Mouse (Mus musculus) cerebellum, postnatal 10 days (tissue): ENCODE data around the gene Casq2.
A peak's percentile ranks its signal among the peaks of the same experiment; 100 is the strongest.

Experiments
- DNase-seq, 2 experiments: peaks; one replicate each; pipeline ENCODE4 v3.0.0; 2021; ENCODE audit warnings: mixed read lengths in 2 of 2

Casq2 gene

DNA sequence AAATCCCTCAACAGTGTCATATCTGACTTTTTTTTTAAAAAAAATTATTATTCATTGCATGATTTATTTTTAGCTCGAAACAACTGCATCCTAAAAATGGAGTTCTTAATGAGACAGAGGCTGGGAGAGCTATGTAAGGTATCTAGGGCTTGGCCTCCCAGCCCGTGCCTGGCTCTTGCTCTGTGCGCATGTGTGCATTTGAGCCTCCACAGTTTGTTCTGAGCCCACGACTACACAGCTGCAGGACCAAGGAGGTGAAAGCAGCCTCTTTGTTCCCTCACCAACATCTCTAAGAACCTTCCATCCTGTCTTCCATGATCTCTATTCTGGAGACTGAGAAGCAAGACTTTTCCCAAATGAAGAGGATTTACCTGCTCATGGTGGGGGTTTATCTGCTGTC is at the start of gene Casq2:
TSS of gene Casq2 (plus strand) at position 133 of the 400 bp plus-strand sequence.
- DNase-seq = no peak

DNA sequence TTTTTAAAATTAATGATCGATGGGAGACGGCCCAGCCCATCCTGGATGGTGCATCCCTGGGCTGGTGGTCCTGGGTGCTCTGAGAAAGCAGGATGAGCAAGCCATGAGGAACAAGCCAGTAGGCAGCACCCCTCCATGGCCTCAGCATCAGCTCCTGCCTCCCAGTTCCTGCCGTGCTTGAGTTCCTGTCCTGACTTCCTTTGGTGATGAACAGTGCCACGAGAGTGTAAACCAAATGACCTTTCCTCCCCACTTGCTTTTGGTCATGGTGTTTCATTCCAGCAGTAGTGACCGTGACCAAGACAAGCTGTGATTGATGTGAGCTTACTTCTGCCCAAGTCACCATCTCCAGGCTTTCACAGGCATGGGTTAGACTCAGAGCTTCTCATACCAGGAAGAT is 48.4 kb upstream of the Casq2 start:
- DNase-seq = no peak

DNA sequence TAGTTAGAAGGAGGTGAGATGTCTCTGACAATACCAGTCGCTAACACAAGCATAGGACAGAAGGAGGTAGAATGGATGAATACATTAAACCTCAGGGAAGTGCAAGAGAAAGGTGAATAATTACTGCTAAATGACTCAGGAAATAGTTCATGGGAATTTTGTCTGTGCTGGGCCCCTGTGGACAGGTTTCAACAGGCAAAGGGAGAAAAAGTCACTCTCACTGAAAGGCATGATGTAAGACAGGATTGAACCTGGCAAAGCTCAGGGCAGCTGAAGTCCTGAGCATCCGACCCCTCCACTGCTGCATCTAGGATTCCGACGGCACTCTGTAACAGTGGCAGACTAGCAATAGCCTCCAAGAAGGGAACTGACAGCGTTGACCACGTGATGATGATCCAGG is 47.6 kb upstream of the Casq2 start:
- no peak for DNase-seq

DNA sequence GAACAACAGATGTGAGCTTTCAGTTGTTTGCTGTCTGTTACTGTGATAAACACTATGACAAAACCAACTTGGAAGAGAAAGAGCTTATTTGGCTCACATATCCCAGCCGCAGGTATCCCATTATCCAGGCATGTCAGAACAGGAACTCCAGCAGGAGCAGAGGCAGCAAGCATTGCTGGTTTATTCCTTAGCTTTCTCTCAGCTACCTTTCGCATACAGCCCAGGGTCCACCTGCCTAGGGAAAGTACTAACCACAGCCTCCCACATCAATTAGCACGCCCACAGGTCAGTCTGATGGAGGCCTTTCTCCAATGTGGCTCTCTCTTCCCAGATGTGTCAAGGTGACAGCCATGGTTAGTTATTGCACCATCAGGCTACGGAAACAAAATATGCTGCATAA is 44.6 kb upstream of the Casq2 start:
- DNase-seq = no peak

DNA sequence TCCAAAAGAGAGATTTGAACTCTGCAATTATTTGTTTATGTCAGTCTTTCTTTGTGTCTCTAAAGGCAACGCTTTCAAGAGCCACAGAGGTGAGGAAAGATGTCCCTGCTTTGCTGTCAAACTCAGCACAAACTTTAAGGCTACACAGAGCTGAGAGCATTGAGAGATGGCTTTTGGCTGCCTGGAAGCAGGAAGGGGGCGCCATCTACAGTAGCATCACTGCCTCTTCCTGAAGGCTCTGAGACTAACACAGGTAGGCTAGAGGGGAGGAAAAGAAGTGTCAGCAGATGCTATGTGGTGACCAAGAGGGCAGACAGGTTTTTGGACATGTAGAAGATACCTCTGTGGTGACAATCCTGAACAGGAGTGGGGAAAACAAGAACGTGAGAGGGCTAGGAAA is 41.1 kb upstream of the Casq2 start:
- DNase-seq = peak; percentile 74 to 77

DNA sequence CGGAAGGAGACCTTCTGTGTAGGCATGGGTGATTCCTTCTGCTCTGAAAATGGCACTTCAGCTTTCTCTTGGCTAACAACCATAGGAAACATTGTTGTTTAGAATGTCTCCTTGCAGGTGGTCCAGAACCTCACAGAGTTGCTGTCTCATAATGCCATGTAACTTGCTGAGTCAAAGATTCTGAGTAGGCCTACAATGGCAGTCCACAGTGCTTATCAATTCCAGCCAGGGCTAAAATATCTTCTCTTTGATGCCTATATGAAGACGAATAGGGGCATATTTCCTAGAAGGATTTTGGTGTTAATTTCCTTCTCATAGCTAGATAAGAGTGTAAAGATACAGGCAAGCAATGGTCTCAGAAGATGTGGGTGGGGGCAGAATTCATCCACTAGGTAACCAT is 38.7 kb upstream of the Casq2 start:
- DNase-seq = no peak

DNA sequence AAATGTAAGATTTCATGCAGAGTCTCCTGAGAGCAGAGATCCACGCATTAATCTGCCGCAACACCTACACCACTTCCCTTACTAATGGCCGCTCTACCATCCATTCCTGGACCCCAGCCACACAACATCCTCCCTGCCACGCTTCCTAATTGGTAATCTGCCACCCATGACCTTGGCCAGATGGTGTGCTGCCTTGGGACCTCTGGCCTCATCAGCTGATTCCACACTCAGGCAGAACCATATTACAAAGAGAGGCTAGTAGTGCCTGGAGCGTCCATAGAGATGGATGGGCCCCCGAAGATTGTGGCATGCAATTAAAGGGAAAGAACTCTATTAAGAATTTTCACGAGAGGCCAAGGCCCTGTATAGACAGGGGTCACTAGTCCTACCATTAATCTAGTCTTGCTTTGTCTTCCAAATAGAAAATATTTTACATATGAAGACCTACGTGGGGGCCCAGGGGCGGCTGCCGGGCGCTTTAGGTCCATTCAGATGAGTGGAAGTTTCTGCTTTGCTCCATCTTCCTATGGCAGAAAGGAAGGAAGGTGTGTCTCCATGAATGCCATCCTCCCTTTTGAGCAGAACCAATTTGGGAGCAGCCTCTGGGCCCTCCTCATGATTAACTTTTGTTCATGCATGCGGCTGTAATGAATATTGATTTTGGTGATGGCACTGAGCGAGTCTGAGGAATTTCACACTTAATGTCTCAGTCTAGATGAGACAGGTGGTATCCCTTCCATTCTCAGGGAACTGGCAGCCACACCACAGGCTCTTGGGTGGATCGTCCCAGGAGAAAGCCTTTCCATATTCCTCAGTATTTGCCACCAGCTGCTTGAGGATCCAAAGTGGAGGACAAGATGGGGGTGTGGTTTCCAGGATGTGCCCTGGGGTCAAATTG is 36.8 kb upstream of the Casq2 start:
- peak; percentile 76 to 84 for DNase-seq

DNA sequence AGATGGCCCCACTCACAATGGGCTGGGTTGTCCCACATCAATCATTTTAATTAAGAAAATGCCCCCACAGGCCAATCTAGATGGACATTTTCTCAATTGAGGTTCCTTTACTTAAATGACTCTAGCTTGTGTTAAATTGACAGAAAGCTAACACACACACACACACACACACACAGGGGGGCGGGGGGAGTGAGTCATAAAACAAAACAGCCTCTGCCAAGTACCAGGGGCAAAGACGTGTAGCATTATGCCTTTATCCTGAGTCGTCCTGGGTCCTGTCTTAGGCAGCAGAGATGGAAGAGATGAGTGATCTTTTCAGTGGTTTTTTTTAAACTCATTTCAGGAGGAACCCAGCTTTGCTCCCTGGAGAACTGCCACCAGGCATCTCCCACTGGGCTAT is 34.2 kb upstream of the Casq2 start:
- no peak for DNase-seq

DNA sequence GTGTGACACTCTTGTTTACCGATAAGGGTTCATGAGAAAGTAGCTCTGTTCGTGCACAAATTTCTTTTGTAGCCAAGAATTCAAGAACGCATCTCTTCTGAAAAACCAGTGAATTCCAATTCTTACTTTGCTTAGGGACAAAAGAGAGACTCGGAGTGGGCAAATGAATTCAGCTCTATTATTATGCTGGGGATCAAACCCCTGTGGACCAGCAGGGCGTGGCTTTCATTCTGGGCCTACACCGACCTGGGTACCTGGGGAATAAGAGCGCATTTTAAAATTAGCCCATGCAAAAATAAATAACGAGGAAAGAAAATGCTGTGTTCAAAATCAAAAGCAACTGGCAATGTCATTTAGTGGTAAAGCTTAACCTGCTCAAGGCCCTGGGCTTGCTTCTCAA is 32.9 kb upstream of the Casq2 start:
- no peak for DNase-seq

DNA sequence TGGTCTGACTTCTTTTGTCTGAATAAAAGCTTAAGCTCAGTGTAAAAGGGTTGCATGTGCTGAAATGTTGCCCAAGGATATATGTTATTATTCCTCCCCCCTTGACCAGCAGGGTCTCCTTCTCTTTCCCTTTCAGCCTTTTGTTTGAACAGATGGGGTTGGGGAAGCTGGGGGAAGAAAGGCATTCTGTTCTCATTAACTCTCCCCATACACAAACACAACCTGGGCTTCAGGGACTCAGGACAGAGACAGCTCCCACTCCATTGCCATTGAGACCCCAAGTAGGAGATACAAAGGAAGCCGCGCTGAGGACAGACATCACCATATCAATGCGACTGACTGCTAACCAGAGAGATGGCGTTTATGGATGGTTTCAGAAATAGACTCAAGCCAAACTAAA is 30.3 kb upstream of the Casq2 start:
- DNase-seq = peak in 1 of 2 experiments; percentile 18

DNA sequence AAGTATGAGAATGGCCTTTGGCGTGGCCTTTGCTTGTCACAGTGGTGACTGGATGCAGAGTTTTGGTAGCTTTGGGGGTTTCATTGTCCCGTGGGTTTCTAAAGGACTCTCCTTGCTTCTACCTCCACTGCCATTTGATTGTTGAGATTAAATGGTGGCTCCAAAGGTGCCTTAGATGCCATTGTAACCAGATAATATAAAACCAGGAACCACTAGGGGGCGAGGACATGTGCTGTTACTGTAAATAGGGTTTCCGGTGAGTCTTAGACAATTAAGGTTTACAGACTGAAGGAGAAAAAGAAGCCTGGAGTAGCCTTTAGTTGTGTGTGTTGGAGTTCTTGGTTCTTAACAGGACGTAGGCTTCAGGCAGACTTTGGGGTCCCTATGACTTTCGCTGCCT is 26.1 kb upstream of the Casq2 start:
- DNase-seq = peak; percentile 29 to 53

DNA sequence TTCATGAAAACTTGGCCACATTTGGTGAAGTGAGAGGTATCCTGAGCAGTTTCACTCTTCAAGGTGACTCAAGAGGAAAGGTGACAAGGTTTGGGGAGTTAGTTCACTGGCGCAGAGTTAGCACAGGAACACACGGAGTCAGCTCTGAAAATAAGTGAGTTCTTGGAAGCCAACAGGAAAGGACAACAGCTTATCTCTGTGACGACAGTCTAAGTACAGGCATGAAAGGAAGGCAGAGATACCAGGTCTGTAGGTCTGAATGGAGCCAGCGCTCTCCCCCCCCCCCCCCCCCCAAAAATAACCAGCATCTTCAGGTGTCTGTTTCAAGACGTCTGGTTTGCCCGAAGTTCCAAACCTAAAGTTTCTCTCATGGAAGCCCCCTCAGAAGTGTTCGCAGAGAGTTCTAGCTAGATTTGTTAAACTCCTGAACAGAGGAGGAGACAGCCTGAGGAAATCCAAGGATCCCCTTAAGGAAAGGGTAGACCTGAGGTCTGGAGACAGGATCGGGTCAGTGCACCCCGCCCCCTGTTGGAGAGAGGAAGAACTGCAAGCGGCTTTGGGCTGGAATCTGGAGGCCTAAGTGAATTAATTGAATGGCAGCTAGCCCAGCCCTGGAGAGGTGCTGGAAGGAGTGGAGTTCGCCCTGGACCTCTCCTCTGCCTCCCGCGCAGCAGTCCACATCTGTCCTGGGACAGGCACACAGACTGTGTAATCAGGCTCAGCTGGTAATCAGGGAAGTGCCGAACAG is 24.1 kb upstream of the Casq2 start:
- peak; percentile 95 to 96 for DNase-seq

DNA sequence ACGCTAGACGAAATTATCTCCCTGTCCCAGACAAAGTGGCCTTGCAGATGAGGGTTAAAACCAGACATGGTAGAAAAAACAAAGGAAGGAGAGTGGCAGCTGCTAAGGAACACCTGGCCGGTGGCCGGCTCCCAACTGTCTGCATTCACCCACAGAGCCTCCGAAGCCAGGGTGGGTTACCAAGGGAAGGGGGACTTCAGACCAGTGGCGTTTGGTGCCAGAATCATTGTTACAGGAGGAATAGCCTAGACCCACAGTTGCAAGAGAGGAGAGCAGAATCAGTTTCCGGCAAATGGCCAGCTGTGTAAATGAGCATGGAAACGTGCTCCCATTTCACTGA is 23.6 kb upstream of the Casq2 start:
- peak in 1 of 2 experiments; percentile 62 for DNase-seq

DNA sequence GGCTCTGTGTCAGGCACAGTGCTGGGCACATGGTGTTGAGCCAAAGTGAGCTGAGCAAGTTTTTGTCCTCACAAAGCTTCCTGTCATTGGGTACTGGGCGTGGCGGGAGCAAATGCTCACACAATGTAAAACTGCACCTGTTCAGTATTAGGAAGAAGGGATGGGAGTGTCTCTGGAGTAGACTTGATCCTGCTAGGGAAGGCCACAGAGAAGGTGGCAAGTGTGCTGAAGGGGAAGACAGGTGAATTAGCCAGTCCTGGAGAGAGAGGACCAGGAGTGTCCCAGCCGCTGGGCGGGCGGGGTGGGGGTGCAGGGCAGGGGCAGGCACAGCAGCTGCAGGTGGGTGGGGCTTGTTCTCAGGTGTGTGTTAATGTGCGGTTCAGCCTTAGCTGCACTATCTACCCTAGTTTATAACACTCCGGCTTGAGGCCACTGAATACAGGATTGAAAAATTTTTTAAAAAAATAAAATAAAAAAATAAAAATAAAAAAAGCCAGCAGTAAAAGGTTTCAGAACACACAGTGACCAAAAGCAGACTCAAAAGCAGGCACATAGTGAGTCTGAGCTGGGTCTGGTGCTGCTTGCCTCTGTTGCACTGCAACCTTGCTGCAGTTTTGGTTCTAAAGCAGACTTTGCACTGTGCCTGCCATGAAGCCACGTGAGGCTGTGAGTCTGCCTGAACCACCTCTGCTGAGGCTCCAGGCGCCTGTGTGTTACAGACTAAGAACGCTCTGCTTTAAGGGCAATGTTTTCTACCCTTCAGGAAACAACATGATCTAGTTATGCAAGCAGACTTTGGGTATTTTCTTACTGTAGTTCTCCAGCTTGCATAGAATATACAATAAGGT is 22.7 kb upstream of the Casq2 start:
- DNase-seq = no peak

DNA sequence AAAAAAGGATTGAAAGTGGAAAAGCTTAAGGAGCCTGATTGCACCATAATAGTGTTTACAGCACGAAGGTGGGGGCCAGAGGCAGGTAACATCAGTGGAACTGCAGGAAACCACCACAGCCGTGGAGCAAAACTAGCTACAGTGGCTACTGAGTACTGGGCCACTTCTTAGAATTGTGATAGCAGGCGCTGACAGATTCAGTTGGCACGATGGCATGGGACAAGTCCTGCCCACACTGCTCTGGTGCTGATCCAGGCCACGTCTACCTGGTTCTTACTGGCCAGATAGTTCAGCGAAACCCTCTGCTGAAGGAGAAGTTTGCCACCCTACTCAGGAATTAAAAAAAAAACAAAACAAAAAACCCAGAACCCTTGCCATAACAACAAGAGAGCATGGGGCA is 21.6 kb upstream of the Casq2 start:
- DNase-seq = no peak

DNA sequence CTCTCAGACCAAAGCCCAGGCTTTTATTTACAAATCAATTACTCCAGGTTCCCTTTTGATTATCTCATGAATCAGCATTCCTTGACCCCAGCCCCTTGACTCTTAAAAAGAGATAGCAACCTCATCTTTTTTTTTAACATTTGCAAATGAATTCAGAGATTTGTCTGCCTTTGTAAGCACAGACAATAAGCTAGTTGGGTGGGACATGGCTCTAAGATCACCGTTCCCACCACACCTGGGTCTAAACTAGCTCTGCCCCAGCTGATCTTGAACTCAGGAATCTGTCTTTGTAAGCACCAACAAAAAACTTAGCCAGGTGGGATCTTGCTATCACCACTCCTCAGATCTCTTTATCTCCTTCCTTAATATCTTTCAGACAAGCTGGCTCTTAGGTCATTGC is 18.9 kb upstream of the Casq2 start:
- DNase-seq = no peak

DNA sequence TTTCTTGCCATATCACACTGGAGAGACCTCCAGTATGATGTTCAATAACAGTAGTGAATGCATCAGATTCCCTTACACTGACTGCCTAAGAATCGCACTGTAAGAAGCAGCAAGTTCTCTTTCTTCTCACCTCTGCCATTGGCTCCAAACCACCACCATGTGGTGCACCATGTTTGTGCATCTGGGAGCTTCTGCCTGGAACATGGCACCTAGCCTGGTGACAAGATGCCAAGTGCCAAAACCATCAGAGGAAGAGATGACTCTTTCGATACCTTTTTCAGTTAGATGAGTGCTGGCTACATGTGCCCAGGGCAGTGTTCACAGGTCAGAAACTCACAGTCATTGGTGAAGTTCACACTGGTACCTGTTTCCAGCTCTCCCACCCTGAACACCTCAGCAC is 18.4 kb upstream of the Casq2 start:
- DNase-seq = peak; percentile 55 to 72

DNA sequence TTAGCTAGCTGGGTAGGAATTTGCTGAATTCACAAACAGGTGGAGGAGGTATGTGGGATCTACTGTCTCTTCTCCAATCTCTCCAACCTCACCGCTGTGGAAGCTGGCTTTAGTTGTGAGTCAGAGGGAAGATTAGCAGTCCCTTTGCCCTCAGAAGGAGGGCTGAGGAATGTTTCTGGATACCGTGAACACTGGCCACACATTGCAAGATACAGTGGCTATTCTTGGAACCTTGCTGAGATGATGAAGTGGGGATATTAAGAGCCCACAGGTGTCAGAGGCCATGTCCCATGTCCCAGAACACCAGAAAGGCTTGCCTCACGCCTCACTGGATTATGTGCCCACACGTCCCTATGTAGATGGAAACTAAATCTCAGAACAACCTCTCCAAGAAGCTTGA is 17.0 kb upstream of the Casq2 start:
- DNase-seq = no peak

DNA sequence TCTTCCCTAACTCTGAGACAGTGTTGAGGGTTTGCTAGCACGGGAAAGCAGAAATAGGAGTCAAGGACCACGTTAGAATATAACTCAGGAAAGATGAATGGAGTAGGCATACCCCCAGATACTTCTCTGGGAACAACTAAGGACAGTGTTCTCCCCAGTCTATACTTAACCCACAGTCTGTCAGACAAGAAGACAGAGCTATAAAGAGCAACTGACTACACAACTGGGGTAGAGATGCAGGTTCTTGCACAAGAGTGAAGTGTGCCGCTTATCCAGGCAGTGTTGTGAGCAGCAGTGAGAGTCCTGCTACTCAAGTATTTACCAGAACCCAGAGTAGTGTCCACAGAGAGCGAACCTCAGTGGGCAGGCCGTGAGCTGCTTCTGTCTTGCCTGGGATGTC is 16.5 kb upstream of the Casq2 start:
- no peak for DNase-seq

DNA sequence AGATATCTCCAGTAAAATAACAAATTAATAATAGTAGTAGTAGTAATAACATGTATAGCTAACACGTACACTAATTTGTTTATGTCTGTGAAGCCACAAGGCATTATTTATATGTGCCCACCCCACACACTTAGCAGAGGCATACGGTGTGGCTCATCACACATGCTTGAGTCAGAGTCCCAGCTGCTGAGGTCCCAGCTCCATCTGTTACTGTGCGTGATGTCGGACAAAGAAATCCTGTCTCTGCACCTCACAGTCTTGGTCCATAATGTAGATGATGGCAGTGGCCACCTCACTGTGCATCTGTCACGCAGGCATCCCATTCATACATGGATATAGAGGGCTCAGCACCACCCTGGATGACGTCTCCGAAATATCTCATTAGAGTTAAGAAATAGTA is 15.9 kb upstream of the Casq2 start:
- peak; percentile 48 to 62 for DNase-seq

DNA sequence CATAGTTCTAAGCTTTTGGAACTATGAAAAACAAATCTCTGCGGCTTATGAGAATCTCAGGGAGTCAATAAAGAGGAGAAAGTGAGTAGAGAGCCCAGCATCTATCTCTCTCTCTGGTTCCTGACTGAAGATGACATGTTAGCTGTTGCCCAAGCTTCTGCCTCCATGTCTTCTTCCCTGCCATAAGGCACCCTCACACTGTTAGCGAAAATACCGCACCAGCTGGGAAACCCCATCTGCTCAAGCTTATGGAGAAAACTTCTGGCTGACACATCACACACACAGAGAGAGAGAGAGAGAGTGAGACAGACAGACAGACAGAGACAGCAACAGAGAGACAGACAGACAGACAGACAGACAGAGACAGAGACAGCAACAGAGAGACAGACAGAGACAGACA is 15.2 kb upstream of the Casq2 start:
- DNase-seq = peak; percentile 49 to 57

DNA sequence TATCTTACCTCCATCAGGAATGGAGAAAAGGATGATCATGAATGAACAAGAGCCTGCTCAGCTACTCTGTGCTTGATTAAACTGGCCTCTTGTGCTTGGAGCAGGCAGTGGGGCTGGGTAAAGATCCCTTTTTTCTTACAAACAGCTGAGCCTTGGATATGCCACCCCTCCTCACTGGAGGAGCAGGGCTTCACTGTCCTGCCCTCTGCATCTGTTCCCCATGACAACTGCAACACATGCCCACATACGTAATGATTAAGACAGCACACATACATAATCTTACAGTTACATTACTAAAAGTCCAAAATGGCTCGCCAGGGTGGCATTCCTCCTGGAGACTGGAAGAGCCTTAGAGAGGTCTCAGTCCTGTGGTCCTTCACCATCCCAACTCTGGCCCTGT is 6.8 kb upstream of the Casq2 start:
- no peak for DNase-seq

DNA sequence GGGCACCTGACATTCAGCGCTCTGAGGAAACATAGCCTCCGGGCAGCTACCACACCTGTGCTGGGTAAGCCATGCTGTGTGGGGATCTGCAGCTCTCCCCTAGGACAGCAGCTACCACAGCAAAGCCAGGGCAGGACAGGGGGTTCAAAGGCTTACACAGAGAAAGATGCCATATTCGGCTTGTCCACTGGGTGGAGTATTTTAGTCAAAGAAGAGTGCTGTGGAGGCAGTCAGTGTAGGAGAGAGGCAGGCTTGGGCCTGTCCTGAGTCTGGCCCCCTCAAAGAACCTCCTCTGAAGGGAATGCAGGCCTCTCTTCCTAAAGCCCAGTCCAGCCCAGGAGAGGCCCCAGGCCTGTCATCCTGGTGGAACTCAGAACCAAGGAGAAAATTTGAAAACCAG is 4.4 kb upstream of the Casq2 start:
- peak; percentile 93 to 96 for DNase-seq
